Mouse (Mus musculus): ENCODE results near the gene Anapc1. TPM values are rescaled to one million over a fixed set of nuclear protein-coding genes. Genes with fewer than 3 reads are reported as not detected.
"Not testable (repeated sequence)": the region's sequence is repeated elsewhere in the genome, so short reads cannot be mapped to it uniquely, and the experiment has no call there.

Anapc1 gene
- total RNA-seq, 4 experiments from 2014 or later, result 54.0 to 63.0 (median 60.2) TPM

- no peak for DNase-seq (ENCODE audit: low spot score in 2 of 2)
Observed at GRCm38 (mm10) chr2:128697047-128697446, 9.9 kb upstream of the Anapc1 start.

- DNase-seq (ENCODE audit: low spot score in 2 of 2), result no peak
Observed at GRCm38 (mm10) chr2:128696426-128696825, 9.2 kb upstream of the Anapc1 start.

GRCm38 (mm10) chr2:128694548-128694947, 7.4 kb upstream of the Anapc1 start:
- no peak for DNase-seq (ENCODE audit: low spot score in 2 of 2)

- DNase-seq (ENCODE audit: low spot score in 2 of 2), result not testable (repeated sequence)
Observed at GRCm38 (mm10) chr2:128693828-128694227, 6.6 kb upstream of the Anapc1 start.

GRCm38 (mm10) chr2:128693236-128693635, 6.0 kb upstream of the Anapc1 start:
- no peak for DNase-seq (ENCODE audit: low spot score in 2 of 2)

- DNase-seq (ENCODE audit: low spot score in 2 of 2), result no peak
Observed at GRCm38 (mm10) chr2:128692771-128693170, 5.6 kb upstream of the Anapc1 start.

GRCm38 (mm10) chr2:128692336-128692735, 5.1 kb upstream of the Anapc1 start:
- DNase-seq (ENCODE audit: low spot score in 2 of 2), result no peak

GRCm38 (mm10) chr2:128687558-128688120, 448 bp upstream of the Anapc1 start:
- DNase-seq (ENCODE audit: low spot score in 2 of 2), result no peak

GRCm38 (mm10) chr2:128680661-128681060, 6.5 kb downstream of the Anapc1 start:
- DNase-seq (ENCODE audit: low spot score in 2 of 2), result no peak

- no peak for DNase-seq (ENCODE audit: low spot score in 2 of 2)
Observed at GRCm38 (mm10) chr2:128620578-128620977, 66.6 kb downstream of the Anapc1 start.

- DNase-seq (ENCODE audit: low spot score in 2 of 2), result no peak
Observed at GRCm38 (mm10) chr2:128615366-128615765, 71.8 kb downstream of the Anapc1 start.

- no peak for DNase-seq (ENCODE audit: low spot score in 2 of 2)
Observed at GRCm38 (mm10) chr2:128613365-128613764, 73.8 kb downstream of the Anapc1 start.

- DNase-seq (ENCODE audit: low spot score in 2 of 2), result no peak
Observed at GRCm38 (mm10) chr2:128612275-128612674, 74.9 kb downstream of the Anapc1 start.

- no peak for DNase-seq (ENCODE audit: low spot score in 2 of 2)
Observed at GRCm38 (mm10) chr2:128611178-128611577, 76.0 kb downstream of the Anapc1 start.

GRCm38 (mm10) chr2:128609286-128609685, 77.9 kb downstream of the Anapc1 start:
- DNase-seq (ENCODE audit: low spot score in 2 of 2), result no peak

- no peak for DNase-seq (ENCODE audit: low spot score in 2 of 2)
Observed at GRCm38 (mm10) chr2:128601534-128601933, 85.7 kb downstream of the Anapc1 start.

- DNase-seq (ENCODE audit: low spot score in 2 of 2), result no peak
Observed at GRCm38 (mm10) chr2:128592301-128592700, 94.9 kb downstream of the Anapc1 start.

GRCm38 (mm10) chr2:128590909-128591308, 96.3 kb downstream of the Anapc1 start, which contains the start of gene Spdye4c:
Spdye4c (plus strand) TSS chr2:128591209.
- DNase-seq (ENCODE audit: low spot score in 2 of 2), result no peak

- DNase-seq (ENCODE audit: low spot score in 2 of 2), result no peak
Observed at GRCm38 (mm10) chr2:128582881-128583280, 104.3 kb downstream of the Anapc1 start.

- DNase-seq (ENCODE audit: low spot score in 2 of 2), result peak; percentile 47 to 75
Observed at GRCm38 (mm10) chr2:128572726-128573624, 114.2 kb downstream of the Anapc1 start.

- no peak for DNase-seq (ENCODE audit: low spot score in 2 of 2)
Observed at GRCm38 (mm10) chr2:128571001-128571400, 116.2 kb downstream of the Anapc1 start.

GRCm38 (mm10) chr2:128568490-128568889, 118.7 kb downstream of the Anapc1 start:
- no peak for DNase-seq (ENCODE audit: low spot score in 2 of 2)

GRCm38 (mm10) chr2:128568018-128568417, 119.2 kb downstream of the Anapc1 start:
- DNase-seq (ENCODE audit: low spot score in 2 of 2), result no peak
